Mouse (Mus musculus) olfactory bulb, adult 2 months (tissue): Measurements from ENCODE around the gene Lck.

Experiments
- CTCF ChIP-seq: fragments of 200-500 bp; IDR thresholded peaks from 2 replicates; pipeline ENCODE4 v1.5.1; 2012; ENCODE audit warnings: low read depth, mild to moderate bottlenecking, low read length, moderate library complexity; ENCODE audit not compliant: insufficient read depth
- POLR2A ChIP-seq: fragments of 200-500 bp; IDR thresholded peaks from 2 replicates; pipeline ENCODE4 v1.6.1; 2012; ENCODE audit warnings: mild to moderate bottlenecking, low read depth, low read length, moderate library complexity; ENCODE audit not compliant: insufficient read depth

DNA sequence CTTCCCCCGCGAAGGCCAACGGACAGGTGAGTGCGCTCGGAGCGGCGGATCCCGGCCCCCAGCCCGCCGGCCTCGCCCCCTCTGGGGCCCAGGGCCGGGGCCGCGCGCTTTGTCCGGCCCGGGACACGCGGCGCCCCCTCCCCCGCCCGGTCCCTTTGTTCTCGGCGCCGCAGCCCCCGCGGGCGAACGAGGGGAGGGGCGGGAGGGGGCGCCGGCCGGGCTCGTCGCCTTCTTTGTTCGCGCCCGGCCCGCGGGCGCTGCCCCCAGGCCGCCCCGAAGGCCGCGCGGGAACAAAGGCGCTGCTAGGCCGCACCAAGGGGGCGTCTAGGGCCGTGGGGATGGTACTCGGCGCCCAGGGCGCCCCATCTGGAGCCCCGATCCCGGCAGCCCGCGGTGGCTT lies 59.5 kb downstream of the Lck start:
- TF ChIP-seq CTCF = no peak
- no peak for TF ChIP-seq POLR2A
